Mouse (Mus musculus): Measurements from ENCODE around the gene Kcnj10. TPM values are rescaled to one million over a fixed set of nuclear protein-coding genes. Genes with fewer than 3 reads are reported as not detected.

Kcnj10 gene
- polyA plus RNA-seq, 1 experiment, result 112 TPM

- DNase-seq (ENCODE audit: extremely low spot score in 1 of 2, low spot score in 1 of 2), result peak; percentile 90 to 92
These were observed 11.9 kb upstream of the Kcnj10 start, which contains the start of gene Kcnj9 for GRCm38 (mm10) chr1:172329131-172329530. Gene Kcnj9, minus strand, starts transcription at chr1:172329318.

GRCm38 (mm10) chr1:172329616-172330015, 11.4 kb upstream of the Kcnj10 start:
- DNase-seq (ENCODE audit: extremely low spot score in 1 of 2, low spot score in 1 of 2), result no peak

- DNase-seq (ENCODE audit: extremely low spot score in 1 of 2, low spot score in 1 of 2), result peak in 1 of 2 experiments; percentile 51
These were observed 9.5 kb upstream of the Kcnj10 start for GRCm38 (mm10) chr1:172331422-172331947.

- no peak for DNase-seq (ENCODE audit: extremely low spot score in 1 of 2, low spot score in 1 of 2)
These were observed 8.1 kb upstream of the Kcnj10 start for GRCm38 (mm10) chr1:172332925-172333324.

- no peak for DNase-seq (ENCODE audit: extremely low spot score in 1 of 2, low spot score in 1 of 2)
These were observed 7.5 kb upstream of the Kcnj10 start for GRCm38 (mm10) chr1:172333512-172333911.

DNA sequence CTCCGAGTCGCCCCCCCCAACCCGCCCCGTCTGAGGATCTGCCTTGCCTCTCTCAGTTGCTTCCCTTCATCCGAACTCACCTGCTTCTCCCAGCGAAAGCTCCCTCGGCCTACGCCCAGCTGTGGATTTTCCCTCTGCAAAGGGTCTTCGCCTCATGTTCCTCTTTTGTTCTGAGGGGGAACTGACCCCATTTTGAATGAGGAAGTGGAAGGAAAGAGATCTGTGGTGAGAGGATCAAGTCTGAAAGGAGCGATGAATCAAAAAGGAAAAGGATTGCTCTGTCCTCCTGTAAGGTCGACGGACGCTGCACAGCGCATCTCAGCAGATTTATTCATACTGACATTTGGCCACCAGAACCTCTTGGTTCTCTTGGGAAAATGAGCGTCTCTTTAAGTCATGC, 5.2 kb upstream of the Kcnj10 start:
- no peak for DNase-seq (ENCODE audit: extremely low spot score in 1 of 2, low spot score in 1 of 2)

- DNase-seq (ENCODE audit: extremely low spot score in 1 of 2, low spot score in 1 of 2), result no peak
These were observed 3.4 kb upstream of the Kcnj10 start for GRCm38 (mm10) chr1:172337411-172338185.

DNA sequence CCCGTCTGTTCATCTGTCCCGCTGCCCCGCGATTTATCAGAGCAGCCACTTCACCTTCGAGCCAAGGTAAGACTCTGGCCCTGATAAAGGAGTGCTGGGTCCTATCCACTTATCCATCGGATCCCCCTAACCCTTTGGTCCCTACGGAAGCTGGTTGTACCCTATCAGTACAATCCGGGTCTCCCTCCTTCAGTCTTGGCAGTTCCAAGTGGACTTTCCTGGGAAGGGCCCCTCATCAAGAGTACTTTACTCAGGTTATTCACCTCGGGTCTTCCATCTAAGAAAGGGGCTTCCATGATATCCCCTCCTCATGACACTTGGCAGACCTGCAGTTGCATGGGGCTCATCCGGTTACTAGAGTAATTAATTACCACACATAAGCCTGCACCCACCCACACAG, 376 bp downstream of the Kcnj10 start:
- no peak for DNase-seq (ENCODE audit: extremely low spot score in 1 of 2, low spot score in 1 of 2)

- DNase-seq (ENCODE audit: extremely low spot score in 1 of 2, low spot score in 1 of 2), result peak in 1 of 2 experiments; percentile 65
These were observed 1.7 kb downstream of the Kcnj10 start for GRCm38 (mm10) chr1:172342729-172343128.

DNA sequence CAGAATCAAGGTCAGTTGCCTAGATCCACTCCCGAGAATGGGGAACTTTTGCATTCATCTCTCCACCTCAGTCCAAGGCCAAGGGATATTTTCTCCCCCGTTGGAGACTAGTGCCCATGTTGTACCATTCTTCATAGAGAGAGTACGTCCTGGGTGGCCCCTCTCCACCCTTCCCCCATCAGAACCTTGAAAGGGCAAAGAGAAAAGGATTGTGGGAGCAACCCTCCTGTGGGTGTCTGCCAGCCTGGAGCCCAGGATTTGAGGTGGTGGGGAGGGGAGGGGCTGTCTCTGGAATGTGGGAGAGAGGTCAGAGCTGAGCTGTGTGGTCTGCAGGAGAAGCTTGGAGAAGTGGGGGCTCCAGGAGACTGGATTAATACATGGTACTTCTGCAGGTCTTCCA, 2.9 kb downstream of the Kcnj10 start:
- DNase-seq (ENCODE audit: extremely low spot score in 1 of 2, low spot score in 1 of 2), result no peak

DNA sequence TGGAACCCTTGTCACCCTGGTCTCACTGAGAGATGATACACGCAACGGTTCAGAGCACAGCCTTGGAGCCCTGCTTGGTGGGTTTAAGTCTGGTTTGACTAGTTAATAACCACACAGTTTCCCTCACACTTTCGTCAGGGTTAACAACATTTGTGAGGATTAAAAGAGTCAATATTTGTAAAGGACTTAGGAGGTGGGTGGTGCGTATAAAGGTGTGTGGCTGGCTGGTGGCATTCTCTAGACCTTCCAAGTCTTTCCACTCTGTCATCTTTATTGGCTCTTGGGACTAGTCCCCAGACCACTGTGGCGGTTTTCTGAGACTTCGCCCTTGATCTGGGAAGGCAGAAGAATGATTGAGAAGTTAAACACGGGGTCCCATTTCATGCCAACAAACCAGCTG, 3.8 kb downstream of the Kcnj10 start:
- DNase-seq (ENCODE audit: extremely low spot score in 1 of 2, low spot score in 1 of 2), result no peak

DNA sequence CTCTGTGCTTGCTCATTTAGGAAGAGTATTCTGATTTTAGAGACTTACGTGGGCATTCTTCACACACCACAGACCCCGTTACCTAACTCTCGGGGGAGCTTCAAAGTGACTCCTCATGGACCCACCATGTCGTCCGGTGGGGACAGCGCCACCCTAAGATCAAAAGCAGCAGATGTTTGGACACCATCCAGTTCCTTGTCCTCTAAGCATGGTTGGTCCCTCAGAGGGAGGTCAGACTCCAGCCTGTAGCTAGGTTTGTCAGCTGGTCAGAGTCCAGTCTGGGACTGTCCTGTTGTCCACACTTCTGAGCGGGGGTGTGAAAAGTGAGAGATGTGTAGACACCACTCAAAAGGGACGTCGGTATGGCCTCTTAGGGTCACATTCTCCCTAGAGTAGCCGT, 5.7 kb downstream of the Kcnj10 start:
- no peak for DNase-seq (ENCODE audit: extremely low spot score in 1 of 2, low spot score in 1 of 2)

DNA sequence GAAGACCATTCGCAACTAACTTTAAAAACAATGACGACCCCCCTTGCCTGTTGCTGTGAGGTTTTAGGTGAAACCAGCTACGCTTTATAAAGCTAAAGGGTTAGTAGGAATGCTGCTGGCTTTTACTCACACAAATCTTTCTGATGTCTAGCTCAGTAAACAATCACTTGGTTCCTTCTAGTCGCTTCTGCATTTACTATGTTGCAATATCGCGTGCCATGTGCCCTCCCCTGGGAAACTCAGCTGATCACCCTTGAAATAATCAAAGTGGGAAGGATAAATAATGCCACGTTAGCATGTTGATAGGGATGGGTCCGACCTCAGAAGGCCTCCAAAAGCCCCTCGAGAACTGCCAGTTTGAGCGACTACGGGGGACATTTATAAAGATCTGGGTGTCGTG, 6.4 kb downstream of the Kcnj10 start:
- DNase-seq (ENCODE audit: extremely low spot score in 1 of 2, low spot score in 1 of 2), result no peak

DNA sequence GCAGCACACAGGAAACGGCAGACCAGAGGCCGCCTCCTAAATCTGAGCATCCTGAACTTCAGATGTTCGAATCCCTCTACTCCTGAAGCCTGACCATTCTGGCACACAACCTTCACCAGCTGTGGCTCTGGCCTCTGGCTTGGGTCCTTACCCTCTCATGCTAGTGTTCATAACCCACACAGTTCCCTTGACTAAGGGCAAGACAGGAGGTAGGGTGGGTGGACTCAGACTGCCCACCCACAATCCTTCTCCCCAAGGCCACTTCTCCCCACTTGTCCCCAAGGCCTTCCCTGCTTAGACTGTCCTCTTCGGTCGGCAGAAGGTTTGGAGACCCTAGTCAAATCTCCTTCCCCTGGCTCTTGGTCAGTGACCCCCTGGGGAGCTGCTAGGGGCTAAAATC, 8.5 kb downstream of the Kcnj10 start:
- no peak for DNase-seq (ENCODE audit: extremely low spot score in 1 of 2, low spot score in 1 of 2)

DNA sequence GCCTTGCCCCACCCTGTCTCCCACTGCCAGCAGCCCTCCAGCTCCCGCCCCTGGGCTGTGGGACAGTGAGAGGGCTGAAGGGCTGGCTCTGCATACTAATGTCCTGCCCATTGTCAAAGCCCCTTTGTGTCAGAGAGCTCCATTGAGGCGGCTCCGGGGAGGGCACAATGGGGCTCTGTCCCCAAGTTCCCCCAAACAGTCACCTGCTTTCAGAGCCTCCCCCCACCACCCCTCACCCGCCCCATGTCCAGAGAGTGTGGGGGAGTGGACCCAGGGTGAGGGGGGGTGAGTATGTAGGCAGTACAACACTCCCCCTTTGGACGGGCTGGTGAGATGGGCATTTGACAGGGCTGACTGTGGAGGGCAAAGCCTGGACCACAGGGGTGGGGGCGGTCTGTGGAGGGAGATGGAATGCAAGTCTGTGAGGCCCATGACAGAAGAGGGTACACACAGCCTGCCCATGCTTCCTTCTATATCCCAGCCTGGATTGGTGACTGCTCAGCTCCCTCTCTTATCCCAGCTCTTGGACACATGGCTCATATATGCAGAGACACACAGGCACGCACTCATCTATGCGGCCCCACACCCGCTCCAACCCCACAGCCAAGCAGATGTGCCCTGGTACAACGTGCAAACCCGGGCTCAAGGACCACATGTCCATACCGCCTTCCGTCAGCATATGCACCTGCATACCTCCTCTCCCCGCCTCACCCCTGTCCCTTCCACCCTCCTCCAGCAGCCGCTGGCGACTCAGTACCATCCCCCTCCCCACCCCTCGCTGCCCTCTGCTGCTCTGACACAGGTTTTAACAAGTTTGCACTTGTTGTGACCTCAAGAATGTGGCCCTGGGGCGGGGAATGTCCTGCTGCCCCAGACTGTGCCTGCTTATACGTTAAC, 9.2 kb downstream of the Kcnj10 start:
- DNase-seq (ENCODE audit: extremely low spot score in 1 of 2, low spot score in 1 of 2), result peak; percentile 67 to 74

DNA sequence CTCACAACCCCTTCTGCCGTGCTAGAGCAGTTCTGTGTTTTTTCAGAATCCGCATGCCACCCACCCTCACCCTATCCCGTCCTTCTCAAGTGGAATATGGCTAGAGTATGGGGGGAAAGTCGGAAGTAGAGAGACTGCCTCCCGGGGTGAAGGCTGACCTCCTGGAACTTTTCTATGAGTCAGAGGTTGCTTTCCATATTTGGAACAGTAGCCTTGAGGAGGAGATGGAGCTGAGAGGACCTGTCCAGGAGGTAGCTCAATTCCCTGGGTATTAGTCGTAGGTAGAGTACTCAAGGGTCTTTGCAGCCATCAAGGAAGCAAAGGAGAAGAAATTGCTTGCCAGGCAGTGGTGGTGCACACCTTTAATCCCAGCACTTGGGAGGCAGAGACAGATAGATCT, 11.0 kb downstream of the Kcnj10 start:
- DNase-seq (ENCODE audit: extremely low spot score in 1 of 2, low spot score in 1 of 2), result no peak

- DNase-seq (ENCODE audit: extremely low spot score in 1 of 2, low spot score in 1 of 2), result no peak
These were observed 11.4 kb downstream of the Kcnj10 start for GRCm38 (mm10) chr1:172352453-172352852.

- DNase-seq (ENCODE audit: extremely low spot score in 1 of 2, low spot score in 1 of 2), result no peak
These were observed 14.3 kb downstream of the Kcnj10 start for GRCm38 (mm10) chr1:172355336-172355735.

DNA sequence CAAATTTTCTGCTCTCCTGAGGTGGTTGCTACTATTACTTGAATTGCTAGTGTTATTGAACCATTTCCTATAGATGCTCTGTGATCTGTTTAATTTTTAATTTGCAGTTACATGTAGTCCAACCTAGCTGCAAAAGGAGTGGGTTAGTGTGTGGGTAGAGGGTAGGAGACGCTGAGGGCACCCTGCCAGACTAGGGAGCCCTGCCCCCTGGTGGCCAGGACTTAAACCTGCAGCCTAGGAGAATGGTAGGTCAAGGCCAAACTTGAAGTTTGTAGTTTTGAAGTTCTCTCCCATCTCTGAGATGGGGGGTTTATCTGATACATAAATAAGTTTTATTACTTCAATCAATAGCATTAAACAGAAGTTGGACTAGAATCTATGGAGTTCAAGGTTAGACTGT, 16.5 kb downstream of the Kcnj10 start:
- peak in 1 of 2 experiments; percentile 79 for DNase-seq (ENCODE audit: extremely low spot score in 1 of 2, low spot score in 1 of 2)

DNA sequence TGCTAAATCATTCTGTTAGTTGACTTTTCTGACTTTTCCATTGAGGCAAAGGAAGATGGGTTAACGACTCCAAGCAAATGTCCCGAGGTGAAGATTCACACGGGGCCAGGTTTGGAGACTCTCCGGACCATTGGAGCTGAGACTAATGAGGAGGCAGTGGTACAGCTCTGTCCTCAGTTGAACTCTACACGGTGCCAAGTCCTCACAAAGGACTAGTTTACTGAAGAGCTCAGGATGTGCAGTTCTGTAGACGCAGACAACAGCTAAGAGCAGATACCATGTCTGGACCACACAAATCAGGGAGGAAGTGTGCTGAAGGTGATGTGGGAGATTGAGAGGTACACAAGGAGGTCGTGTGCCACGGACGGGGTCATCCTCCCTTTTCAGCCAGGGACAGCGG, 17.3 kb downstream of the Kcnj10 start:
- no peak for DNase-seq (ENCODE audit: extremely low spot score in 1 of 2, low spot score in 1 of 2)

DNA sequence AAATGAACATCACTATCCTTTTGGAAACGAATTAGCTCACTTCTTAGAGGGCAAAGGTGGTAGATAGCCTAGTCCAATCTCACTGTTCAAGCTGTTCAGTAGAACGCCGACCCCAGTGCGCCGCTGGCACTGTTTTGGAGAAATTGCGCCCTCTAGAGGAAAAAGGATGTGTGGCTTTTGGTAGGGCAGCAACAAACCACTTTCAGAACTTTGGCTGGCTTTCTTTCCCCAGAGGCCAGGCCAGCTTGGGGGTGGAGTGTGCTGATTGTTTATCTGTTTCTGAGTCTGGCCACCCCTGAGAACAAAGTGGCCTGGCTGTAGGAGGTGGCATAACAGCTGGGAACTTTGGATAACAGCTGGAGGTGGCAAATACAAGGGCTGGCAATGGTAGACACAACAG, 23.7 kb downstream of the Kcnj10 start:
- DNase-seq (ENCODE audit: extremely low spot score in 1 of 2, low spot score in 1 of 2), result peak in 1 of 2 experiments; percentile 84
